Mouse (Mus musculus) embryonic fibroblast, embryonic 13.5 days (primary cell): ENCODE results near the gene Robo1.

Experiments
- CTCF ChIP-seq: IDR thresholded peaks from 2 replicates; pipeline ENCODE4 v1.5.1; 2011; ENCODE audit warnings: mild to moderate bottlenecking, control low read depth, low read length, moderate library complexity, borderline replicate concordance; ENCODE audit not compliant: insufficient read depth
- POLR2A ChIP-seq: IDR thresholded peaks from 2 replicates; pipeline ENCODE4 v1.6.1; 2011; ENCODE audit warnings: low read depth, mild to moderate bottlenecking, control low read depth, low read length, moderate library complexity

- TF ChIP-seq CTCF: no peak
- TF ChIP-seq POLR2A: no peak
Measured at GRCm38 (mm10) chr16:72888108-72888507, 580.0 kb downstream of the Robo1 start.
